Mouse (Mus musculus): ENCODE results near the gene Pramef25. TPM values are rescaled to one million over a fixed set of nuclear protein-coding genes. Genes with fewer than 3 reads are reported as not detected.

The Pramef25 gene
- polyA plus RNA-seq (2015; fragmentation: Nextera tagmentation; extraction: Ambion mirVana) = not detected in 2 replicates

GRCm38 (mm10) chr4:143950916-143951315 is at the start of gene Pramef25:
Pramef25 (minus strand) TSS chr4:143951016.

GRCm38 (mm10) chr4:143994269-143994668 is 43.5 kb upstream of the Pramef25 start, which contains the start of gene Pramef17:
Pramef17 (minus strand) TSS chr4:143994369.

GRCm38 (mm10) chr4:143966850-143967249 is 16.0 kb upstream of the Pramef25 start, which contains the start of gene Gm13101:
Gm13101 (minus strand) TSS chr4:143966950.

GRCm38 (mm10) chr4:143900280-143900679 is 50.5 kb downstream of the Pramef25 start, which contains the start of gene Pramef6:
Pramef6 (minus strand) TSS chr4:143900380.

Other genes starting within 250 kb of the Pramef25 start
- not detected in 2 replicates for gene Gm13089, start 248.3 kb downstream of the Pramef25 start, polyA plus RNA-seq (2015; fragmentation: Nextera tagmentation; extraction: Ambion mirVana)
- gene Gm13078, start 231.6 kb downstream of the Pramef25 start, polyA plus RNA-seq (2015; fragmentation: Nextera tagmentation; extraction: Ambion mirVana) = not detected in 2 replicates
- not detected in 2 replicates for gene Gm13023, start 161.7 kb downstream of the Pramef25 start, polyA plus RNA-seq (2015; fragmentation: Nextera tagmentation; extraction: Ambion mirVana)
- gene Gm13084, start 134.9 kb downstream of the Pramef25 start, polyA plus RNA-seq (2015; fragmentation: Nextera tagmentation; extraction: Ambion mirVana) = not detected in 2 replicates
- gene Gm13103, start 104.5 kb downstream of the Pramef25 start, polyA plus RNA-seq (2015; fragmentation: Nextera tagmentation; extraction: Ambion mirVana) = not detected in 2 replicates
- not detected in 2 replicates for gene Pramef6, start 50.6 kb downstream of the Pramef25 start, polyA plus RNA-seq (2015; fragmentation: Nextera tagmentation; extraction: Ambion mirVana)
- gene Gm13101, start 15.9 kb upstream of the Pramef25 start, polyA plus RNA-seq (2015; fragmentation: Nextera tagmentation; extraction: Ambion mirVana) = not detected in 2 replicates
- gene Pramef17, start 43.4 kb upstream of the Pramef25 start, polyA plus RNA-seq (2015; fragmentation: Nextera tagmentation; extraction: Ambion mirVana) = not detected in 2 replicates
- gene Pramel4, start 108.1 kb upstream of the Pramef25 start, polyA plus RNA-seq (2015; fragmentation: Nextera tagmentation; extraction: Ambion mirVana) = not detected in 2 replicates
- not detected in 2 replicates for gene Gm13102, start 155.5 kb upstream of the Pramef25 start, polyA plus RNA-seq (2015; fragmentation: Nextera tagmentation; extraction: Ambion mirVana)
- gene Oog3, start 211.6 kb upstream of the Pramef25 start, polyA plus RNA-seq (2015; fragmentation: Nextera tagmentation; extraction: Ambion mirVana) = not detected in 2 replicates
- gene Oog2, start 239.7 kb upstream of the Pramef25 start, polyA plus RNA-seq (2015; fragmentation: Nextera tagmentation; extraction: Ambion mirVana) = not detected in 2 replicates

Measured in urinary bladder, postnatal 0 days (tissue).